Mouse (Mus musculus) liver, embryonic 14.5 days (tissue): ENCODE data around the gene Gm45808.

Experiments
- CTCF ChIP-seq: IDR thresholded peaks from 2 replicates; pipeline ENCODE4 v1.5.1; 2016; ENCODE audit warnings: antibody characterized with exemption, low read depth, control low read depth
- EP300 ChIP-seq: IDR thresholded peaks from 2 replicates; pipeline ENCODE4 v1.6.1; 2016; ENCODE audit warnings: antibody characterized with exemption, low read depth

DNA sequence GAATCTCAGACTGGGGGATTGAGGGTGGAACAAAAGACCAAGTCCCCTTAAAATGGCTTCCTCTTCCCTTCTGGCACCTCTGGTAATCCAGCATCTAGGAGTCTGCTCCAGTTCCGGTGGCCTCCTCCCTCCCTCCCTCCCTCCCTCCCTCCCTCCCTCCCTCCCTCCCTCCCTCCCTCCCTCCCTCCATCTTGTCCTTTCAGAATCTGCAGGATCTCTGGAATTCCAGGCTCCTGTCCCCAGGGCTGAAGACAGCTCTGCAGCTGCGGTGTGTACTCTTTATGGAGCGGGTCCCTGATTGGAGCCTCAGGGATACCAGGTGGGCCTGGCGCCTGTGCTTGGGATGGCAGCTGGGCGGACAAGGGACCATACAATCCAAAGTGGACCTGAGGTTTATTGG lies 25.3 kb downstream of the Gm45808 start:
- no peak for TF ChIP-seq CTCF
- TF ChIP-seq EP300 = no peak
